Mouse (Mus musculus) ovary, adult 18-20 months (tissue): ENCODE results near the gene Ctnnbip1.

Source experiments
- DNase-seq: peaks from one replicate; pipeline ENCODE4 v3.0.0; 2022; ENCODE audit warnings: low spot score, mixed read lengths

Gene Ctnnbip1

GRCm38 (mm10) chr4:149561986-149562904, 44.2 kb downstream of the Ctnnbip1 start:
- DNase-seq: no peak

- DNase-seq: no peak
Measured at GRCm38 (mm10) chr4:149562905-149563347, 44.9 kb downstream of the Ctnnbip1 start.

DNA sequence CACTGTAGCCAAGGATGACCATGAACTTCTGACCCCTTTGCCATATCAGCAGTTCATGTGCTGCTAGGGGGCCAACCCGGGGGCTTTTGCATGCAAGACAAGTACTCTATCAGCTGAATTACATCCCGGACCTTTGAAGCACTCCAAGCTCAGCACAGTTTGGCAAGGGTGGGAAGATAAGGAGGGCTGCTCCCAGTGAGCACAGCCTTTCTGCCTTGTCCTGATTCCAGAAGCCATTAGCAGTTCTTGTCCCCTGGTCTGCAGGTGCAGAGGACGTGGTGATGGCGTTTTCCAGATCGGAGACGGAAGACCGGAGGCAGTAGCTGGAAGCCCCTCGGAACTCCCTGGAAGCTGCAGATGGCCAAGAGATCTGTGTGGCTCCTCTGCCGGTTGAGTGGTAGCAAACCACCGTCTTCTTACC, 45.9 kb downstream of the Ctnnbip1 start:
- DNase-seq: no peak

- peak; percentile 44 for DNase-seq
Measured at GRCm38 (mm10) chr4:149564452-149565407, 46.7 kb downstream of the Ctnnbip1 start.

- no peak for DNase-seq
Measured at GRCm38 (mm10) chr4:149567432-149568026, 49.5 kb downstream of the Ctnnbip1 start.

- DNase-seq: no peak
Measured at GRCm38 (mm10) chr4:149568622-149569021, 50.6 kb downstream of the Ctnnbip1 start.

GRCm38 (mm10) chr4:149569781-149570497, 51.9 kb downstream of the Ctnnbip1 start:
- no peak for DNase-seq

GRCm38 (mm10) chr4:149570498-149570863, 52.4 kb downstream of the Ctnnbip1 start:
- no peak for DNase-seq

DNA sequence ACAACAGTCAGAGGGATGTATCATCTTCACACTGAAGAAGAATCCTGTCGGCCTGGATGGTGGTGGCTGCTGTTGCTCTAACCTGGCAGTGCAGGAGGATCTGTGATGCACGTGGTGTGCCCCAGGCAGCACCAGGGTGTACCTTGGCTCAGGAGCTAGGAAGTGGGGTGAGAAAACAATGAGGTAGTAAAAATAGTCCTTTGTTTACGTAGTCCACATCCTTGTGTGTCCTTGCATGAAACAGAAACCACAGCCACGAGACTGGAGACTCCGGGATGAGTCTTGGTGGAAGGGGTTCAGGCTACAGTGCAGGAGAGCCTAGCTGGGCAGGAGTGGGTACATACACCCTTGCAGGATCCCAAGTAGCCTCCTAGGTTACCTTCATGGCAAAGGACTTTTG, 53.2 kb downstream of the Ctnnbip1 start:
- no peak for DNase-seq

GRCm38 (mm10) chr4:149571651-149572149, 53.7 kb downstream of the Ctnnbip1 start:
- no peak for DNase-seq

DNA sequence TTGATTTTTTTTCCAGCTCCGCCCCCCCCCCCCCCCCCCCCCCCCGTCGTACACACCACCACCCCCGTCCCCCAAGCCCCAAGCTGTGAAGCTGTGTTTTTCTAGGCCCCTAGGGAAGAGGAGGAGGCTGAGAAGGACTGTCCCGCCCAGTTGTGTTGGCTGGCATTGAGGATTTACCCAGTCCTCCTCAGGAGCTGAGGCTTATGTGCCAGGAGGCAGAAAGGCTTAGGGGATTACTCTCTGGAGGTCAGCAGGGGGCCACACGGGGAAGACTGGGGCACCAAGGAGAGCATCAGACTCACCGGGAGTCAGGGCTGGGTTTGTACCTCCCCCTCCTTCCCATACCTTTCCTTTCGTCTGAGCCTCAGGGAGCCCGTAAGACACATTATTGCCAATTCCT, 54.4 kb downstream of the Ctnnbip1 start:
- no peak for DNase-seq

- no peak for DNase-seq
Measured at GRCm38 (mm10) chr4:149572851-149573250, 54.8 kb downstream of the Ctnnbip1 start.

- DNase-seq: no peak
Measured at GRCm38 (mm10) chr4:149574391-149574821, 56.4 kb downstream of the Ctnnbip1 start.

DNA sequence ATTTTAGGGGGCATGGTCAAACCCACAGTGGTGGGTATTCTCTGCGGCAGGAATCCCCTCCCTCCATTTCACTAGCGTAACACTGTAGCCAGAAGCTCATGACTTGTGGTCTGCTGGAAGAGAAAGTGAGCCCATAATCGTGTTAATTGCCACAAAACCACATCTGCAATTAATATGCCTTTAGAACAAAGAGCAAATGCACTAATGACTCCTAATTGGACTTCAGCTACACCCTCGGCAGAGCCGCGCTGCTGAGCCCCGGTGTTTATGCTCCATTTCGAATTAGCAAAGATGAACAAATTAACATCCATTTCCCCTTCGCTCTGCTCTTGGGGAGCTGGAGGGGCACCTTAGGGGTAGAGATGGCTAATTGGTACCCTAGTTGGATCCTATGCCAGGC, 58.0 kb downstream of the Ctnnbip1 start:
- DNase-seq: no peak

GRCm38 (mm10) chr4:149576993-149577548, 59.0 kb downstream of the Ctnnbip1 start:
- DNase-seq: no peak

GRCm38 (mm10) chr4:149578085-149578681, 60.1 kb downstream of the Ctnnbip1 start:
- DNase-seq: no peak

DNA sequence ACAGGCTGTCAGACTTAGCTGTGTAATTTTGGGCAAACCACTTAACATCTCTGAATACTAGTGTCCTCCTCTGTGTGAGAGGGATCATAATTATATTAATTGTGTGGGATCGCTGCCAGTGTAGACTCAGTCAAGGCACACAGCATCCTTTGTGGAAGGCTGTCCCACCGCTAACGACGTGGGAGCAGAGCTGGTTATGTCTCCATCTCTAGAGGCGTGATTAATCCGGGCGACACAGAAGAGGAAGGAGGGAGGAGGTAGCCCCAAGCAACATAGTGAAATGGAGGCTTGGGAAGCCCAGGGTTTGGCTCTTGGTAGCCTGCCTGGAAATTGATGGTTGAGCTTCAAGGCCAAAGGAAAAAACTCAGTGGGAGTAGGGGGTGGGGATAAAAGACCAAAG, 60.8 kb downstream of the Ctnnbip1 start:
- DNase-seq: no peak

DNA sequence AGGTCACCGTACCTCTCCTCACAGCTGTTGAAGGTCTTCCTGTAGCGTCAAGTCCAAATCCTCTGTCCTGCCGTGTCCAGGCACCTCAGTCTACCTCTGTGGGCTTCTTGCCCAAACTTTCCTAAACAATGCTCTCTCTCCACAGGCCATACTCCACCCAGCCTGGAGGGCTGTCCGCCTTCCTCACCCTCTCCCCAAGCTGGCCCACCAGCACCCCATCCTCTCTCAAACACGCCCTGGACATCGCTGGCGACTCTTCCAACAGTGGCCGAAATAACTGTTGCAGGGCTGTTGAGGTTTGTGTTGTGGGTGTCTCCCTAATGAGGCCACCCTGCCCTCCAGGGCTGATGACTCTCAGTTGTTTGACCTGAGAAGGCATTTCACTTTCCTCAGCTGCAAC, 67.2 kb downstream of the Ctnnbip1 start:
- DNase-seq: no peak

DNA sequence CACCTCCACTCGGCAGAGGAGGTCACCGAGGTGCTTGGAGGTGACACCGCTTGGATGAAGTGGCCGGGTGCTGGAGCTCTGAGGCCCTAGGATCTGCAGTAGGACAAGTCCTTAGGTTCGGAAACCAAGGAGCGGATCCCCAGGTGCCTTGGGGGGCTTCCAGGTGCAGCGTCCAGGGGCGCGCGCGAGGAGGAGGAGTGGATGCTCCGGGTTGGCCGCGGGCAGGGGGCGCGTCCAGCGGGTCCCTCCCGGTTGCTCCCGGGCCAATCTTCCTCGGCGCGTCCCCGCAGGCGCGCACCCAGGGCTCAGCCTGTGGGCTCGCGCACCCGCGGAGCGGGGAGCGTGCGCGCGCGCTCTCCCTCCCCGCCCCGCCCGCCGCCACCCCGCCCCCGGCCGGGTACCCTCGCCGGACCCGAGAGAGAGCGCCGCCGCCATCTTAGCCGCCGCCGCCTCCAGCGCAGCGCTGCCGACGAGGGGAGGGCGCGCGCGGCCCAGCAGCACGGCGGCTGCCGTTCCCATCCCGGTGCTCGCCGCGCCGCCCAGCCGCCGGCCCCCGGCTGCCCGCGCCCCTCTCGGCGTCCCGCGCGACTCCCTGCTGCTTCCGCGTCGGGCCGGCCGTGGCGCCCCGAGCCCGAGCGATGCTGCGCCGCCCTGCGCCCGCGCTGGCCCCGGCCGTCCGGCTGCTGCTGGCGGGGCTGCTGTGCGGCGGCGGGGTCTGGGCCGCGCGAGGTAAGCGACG, 68.2 kb downstream of the Ctnnbip1 start, which contains the start of gene Clstn1:
Clstn1 (plus strand) TSS at position 425 of the 739 bp plus-strand sequence.
- no peak for DNase-seq
